Mouse (Mus musculus) stomach, postnatal 0 days (tissue): ENCODE measurements at regions not wholly inside any gene's neighbourhood (a gene's known extent, or its start where the extent isn't known, plus 50 kb on each side); places are given as distances from the start of the nearest gene placed in this dataset.

Experiments used
- CTCF ChIP-seq: IDR thresholded peaks from 2 replicates; pipeline ENCODE4 v1.5.1; 2016; ENCODE audit warnings: antibody characterized with exemption, low read depth, mild to moderate bottlenecking, moderate library complexity
- EP300 ChIP-seq: optimal IDR thresholded peaks from 2 replicates; pipeline ENCODE3; 2016; ENCODE audit warnings: antibody characterized with exemption

- TF ChIP-seq CTCF (no peak), EP300 (no peak)
Observed at GRCm38 (mm10) chrX:142537259-142537963, 143.8 kb upstream of the Tmem164 start.
